Mouse (Mus musculus) bone marrow macrophage, adult 2 months (primary cell): Measurements from ENCODE around the gene Lpin3.

Experiments
- CTCF ChIP-seq: IDR thresholded peaks from 2 replicates; pipeline ENCODE4 v1.5.1; 2012; ENCODE audit warnings: low read depth, mild to moderate bottlenecking, low read length, moderate library complexity
- POLR2A ChIP-seq: IDR thresholded peaks from 2 replicates; pipeline ENCODE4 v1.6.1; 2012; ENCODE audit warnings: mild to moderate bottlenecking, low read depth, low read length, borderline replicate concordance

GRCm38 (mm10) chr2:160906101-160906500 is 25.6 kb downstream of the Lpin3 start:
- TF ChIP-seq CTCF (no peak), POLR2A (no peak)
